Mouse (Mus musculus): ENCODE measurements around the gene Skor1. TPM values are rescaled to one million over a fixed set of nuclear protein-coding genes. Genes with fewer than 3 reads are reported as not detected.

The Skor1 gene
- total RNA-seq, 2 experiments from 2014 or later, result 0.10 to 0.15 TPM

- no peak for DNase-seq
Measured at GRCm38 (mm10) chr9:63149372-63149766, 608 bp upstream of the Skor1 start.

GRCm38 (mm10) chr9:63147786-63148409, 863 bp downstream of the Skor1 start:
- no peak for DNase-seq

GRCm38 (mm10) chr9:63147296-63147695, 1.5 kb downstream of the Skor1 start:
- DNase-seq, result no peak

GRCm38 (mm10) chr9:63146856-63147274, 1.9 kb downstream of the Skor1 start:
- no peak for DNase-seq

GRCm38 (mm10) chr9:63146126-63146855, 2.5 kb downstream of the Skor1 start:
- no peak for DNase-seq

GRCm38 (mm10) chr9:63145249-63146125, 3.3 kb downstream of the Skor1 start:
- no peak for DNase-seq

- no peak for DNase-seq
Measured at GRCm38 (mm10) chr9:63144502-63145248, 4.1 kb downstream of the Skor1 start.

GRCm38 (mm10) chr9:63143641-63144501, 4.9 kb downstream of the Skor1 start:
- no peak for DNase-seq

- DNase-seq, result no peak
Measured at GRCm38 (mm10) chr9:63143227-63143626, 5.5 kb downstream of the Skor1 start.

GRCm38 (mm10) chr9:63142335-63143036, 6.3 kb downstream of the Skor1 start:
- DNase-seq, result no peak

GRCm38 (mm10) chr9:63141641-63142334, 7.0 kb downstream of the Skor1 start:
- DNase-seq, result no peak

- no peak for DNase-seq
Measured at GRCm38 (mm10) chr9:63140211-63140610, 8.6 kb downstream of the Skor1 start.

- no peak for DNase-seq
Measured at GRCm38 (mm10) chr9:63139661-63140060, 9.1 kb downstream of the Skor1 start.

GRCm38 (mm10) chr9:63138481-63138967, 10.2 kb downstream of the Skor1 start:
- no peak for DNase-seq

GRCm38 (mm10) chr9:63137615-63137915, 11.2 kb downstream of the Skor1 start:
- no peak for DNase-seq

GRCm38 (mm10) chr9:63136756-63137614, 11.8 kb downstream of the Skor1 start:
- DNase-seq, result no peak

GRCm38 (mm10) chr9:63136241-63136640, 12.5 kb downstream of the Skor1 start:
- DNase-seq, result no peak

GRCm38 (mm10) chr9:63135801-63136200, 13.0 kb downstream of the Skor1 start:
- DNase-seq, result no peak

- DNase-seq, result no peak
Measured at GRCm38 (mm10) chr9:63135356-63135755, 13.4 kb downstream of the Skor1 start.

Measured in layer of hippocampus, postnatal 36 days (tissue).